Mouse (Mus musculus): ENCODE measurements around the gene Hddc2.

Hddc2 gene

DNA sequence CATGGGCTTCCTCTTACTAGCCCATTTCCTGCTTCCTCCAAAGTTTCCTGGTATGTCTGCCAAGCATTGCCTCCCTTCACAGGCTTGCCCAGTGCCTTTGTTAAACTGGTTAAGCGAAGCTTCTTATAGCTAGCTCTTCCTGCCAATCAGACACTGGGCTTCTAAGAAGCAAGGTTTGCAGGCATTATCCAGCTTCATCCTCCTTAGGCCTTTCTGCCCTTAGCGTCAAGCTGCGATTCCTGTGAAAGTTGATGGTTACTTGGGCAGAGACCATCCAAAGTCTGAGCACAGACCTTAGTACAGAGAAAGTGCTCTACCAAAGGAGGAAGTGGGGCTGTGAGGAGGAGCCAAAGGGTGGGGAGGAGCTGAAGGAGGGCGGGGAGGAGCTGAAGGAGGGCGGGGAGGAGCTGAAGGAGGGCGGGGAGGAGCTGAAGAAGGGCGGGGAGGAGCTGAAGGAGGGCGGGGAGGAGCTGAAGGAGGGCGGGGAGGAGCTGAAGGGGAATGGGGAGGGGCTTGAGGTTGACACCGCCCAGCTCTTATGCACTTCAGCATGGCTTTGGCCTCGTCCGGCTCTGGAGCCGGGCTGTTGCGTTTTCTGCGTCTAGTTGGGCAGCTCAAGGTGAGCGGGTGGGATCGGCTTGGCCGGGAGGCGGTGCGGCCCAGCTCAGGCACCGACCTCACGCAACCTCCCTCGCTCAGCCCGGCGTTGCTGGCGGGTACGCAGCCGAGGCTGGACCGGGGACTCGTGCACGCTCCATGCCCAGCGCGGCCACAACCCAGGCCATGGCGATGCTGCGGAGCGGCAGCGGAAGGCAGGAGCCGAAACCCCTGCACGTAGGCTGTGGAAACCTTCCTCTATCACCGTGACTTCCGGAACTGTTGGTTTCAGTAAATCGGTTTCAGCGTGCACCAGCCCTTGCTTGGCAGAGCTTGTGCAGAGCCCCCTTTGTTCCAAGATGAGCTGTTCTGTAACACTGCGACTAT lies at the start of gene Hddc2:
Hddc2 (plus strand) TSS at position 519 of the 984 bp plus-strand sequence.
- peak; percentile 72 to 73 for DNase-seq (ENCODE audit: low spot score in 2 of 2)

DNA sequence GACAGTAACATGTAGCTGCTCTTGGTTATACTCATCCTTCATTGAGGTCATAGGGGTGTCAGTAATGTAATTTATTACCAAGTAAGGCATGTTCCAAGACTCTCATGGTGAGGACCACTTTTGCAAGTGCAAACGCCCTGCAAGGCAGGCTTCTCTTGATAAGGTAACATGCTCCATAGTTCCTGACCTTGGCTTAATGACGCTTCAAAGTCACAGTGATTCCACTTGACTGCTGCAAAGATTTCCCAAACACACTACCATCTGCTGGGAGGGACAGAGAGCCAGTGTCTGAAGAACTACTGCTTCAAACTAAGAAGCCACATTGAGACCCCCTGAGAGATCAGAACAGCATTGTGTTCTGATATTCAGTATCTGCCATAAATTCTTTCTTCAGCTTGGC lies 40.4 kb upstream of the Hddc2 start:
- DNase-seq (ENCODE audit: low spot score in 2 of 2) = no peak

DNA sequence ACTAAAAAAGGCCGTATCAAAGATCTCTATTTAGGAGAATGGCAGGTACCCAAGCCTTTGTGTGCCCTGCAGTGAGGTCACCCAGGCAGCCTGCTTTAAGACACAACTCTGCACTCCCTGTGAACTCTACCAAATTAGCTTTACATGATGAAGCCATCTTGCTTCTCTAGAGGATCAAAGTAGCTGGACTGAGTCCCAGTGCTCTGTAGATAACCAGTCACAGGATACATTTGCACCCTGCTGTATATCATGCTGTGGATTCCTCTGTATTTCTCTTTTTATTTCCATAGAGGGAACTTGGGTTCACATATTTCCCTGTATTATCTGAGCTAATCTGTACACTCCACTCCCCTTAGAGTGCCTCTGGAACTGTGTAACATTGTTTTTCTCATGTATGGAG lies 40.0 kb upstream of the Hddc2 start:
- DNase-seq (ENCODE audit: low spot score in 2 of 2) = no peak

DNA sequence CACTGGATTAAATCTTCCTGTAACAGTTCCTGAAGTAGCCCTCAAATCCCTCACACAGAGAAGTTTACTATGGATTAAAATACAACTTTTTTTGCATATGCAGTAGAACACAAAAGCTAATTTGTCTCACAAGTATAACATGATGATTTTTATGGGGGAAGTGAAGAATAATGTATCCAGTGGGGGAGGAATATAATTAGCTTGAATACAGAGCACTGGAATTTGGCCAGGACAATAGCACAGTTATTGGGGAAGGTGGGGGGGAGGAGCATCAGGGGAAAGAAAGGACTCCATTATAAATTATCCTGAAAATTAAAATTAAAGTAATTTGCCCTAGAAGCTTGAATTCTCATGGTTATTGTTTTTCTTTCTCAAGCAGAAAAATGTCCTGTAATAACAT lies 25.4 kb upstream of the Hddc2 start:
- no peak for DNase-seq (ENCODE audit: low spot score in 2 of 2)

DNA sequence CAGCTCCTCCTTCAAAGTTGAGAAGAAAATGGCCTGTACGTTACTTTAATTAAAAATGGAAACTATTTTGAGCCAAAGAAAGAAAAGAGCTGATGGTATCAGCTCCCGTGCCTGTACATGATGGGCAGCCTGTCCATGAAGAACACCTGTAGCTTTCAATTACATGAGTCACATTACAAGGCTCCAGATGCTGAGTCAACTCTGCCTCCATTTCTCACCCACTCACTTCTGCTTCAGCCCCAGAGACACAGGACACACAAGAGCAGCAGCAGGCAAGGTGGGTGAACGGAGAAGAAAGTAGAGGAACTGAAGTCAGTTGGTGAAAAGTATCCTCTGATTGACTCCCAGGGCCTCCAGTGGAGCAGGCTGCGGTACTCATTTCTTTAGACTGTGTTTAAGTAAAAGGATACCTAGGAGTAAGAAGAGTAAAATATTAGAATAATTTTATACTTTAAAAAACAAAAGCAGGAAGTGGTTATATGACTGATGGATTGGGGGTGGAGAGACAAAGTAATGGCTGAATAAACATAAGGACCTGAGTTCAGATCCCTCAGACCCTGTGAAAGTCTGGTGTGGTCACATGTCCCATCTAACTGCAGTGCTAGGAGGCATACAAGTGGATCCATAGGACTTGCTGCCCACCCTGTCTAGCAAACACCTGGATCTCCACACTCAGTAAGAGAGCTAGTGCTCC lies 24.3 kb upstream of the Hddc2 start:
- no peak for DNase-seq (ENCODE audit: low spot score in 2 of 2)

DNA sequence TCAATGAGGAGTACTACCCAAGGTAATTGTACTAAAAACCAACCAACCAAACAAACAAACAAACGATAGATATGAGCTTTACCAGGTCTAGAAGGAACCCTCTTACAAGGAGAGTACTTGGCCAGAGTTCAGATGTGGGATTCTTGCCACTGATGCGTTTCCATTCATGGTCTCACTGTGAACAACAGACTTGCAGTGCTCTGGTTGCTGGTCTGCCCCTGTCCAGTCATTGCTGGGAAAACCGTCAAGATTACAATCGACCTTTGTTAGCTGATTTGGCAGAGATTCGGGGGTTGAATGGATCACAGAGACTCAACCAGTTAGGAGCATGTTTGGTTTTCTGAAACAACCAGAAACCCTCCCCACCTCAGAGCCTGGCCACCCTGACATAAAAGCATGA lies 17.5 kb upstream of the Hddc2 start:
- DNase-seq (ENCODE audit: low spot score in 2 of 2) = no peak

DNA sequence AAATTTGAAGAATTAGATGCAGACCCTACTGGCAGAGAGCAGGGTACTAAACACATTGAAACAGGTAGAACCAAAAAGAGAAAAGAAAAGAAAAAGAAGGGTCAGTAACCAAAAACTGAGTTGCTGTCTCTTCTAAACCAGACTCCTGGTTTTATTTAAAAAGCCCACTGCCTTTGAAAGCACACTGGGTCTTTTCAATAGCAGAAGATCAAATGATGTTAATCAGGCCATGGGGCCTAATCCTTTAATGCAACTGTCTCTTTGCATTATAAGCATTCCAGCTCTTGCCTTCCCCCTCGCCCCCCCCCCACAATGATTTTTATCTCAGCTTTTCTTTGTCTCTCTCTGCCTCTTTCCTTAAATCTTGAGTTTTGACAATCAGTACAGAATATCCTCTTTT lies 16.7 kb upstream of the Hddc2 start:
- DNase-seq (ENCODE audit: low spot score in 2 of 2) = no peak

DNA sequence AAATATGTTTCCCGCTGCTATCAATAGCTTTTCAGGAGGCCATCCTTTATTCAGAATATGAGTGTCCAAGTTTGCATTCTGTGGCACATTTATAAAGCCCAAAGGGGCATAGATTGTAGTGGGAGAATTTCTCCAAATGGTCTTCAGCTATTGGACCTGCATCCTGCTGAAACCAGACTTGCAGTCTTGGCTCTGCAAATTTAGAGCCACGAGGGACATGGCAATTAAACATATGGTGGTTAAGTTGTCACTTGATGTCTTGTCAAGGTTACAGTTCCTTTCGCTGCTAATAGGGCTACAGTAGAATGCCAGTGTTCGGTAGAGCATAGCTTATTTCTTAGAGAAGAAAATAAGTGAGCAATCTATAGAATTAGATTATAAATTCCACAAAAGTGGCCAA lies 16.1 kb upstream of the Hddc2 start:
- DNase-seq (ENCODE audit: low spot score in 2 of 2) = no peak

DNA sequence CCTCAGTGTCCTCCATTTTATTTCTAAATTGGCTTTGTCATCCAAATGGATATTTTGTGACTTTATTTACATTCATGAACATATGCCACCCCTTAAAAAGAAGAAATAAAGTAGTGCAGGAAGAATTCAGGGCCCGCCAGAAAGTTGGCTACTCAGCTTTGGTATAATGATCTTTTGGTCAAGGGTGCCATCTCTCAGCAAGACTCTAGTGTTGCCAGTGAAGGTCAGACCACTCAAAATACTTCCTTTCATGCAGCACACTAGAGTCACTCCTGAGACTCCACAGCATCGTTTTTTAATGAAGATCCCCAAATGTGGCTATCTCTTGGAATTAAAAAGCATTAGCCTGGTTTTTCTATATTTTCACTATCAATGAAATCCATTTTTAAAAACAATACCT lies 14.9 kb upstream of the Hddc2 start:
- DNase-seq (ENCODE audit: low spot score in 2 of 2) = no peak

DNA sequence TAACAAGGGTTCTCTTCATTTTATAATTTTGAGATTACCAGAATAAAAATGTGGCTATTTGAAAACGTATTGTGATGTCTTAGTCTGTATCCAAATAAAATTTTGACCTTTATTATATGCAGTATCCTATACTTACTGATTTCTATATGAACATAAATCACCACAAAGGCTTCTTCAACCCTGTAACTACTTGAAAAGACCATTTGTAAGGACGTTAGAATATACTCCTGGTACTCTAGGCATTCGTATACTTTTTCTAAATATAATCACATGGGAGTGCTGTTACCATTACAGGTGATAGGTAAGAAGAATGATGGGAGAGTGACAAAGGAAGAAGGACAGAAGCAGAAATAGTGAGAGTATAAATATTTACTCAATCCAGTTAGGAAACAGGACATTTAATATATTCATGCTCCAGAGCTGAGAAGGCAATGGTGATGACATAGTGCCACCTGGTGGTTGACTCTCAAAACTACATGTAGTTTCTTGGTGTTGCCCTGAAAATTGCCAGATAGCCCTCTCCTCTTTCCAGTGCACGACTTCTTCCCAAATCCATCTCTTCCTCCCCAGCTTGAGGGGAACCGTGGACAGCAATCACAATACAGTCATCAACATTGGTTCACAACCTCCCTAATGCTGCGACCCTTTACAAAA lies 14.1 kb upstream of the Hddc2 start:
- peak; percentile 26 to 61 for DNase-seq (ENCODE audit: low spot score in 2 of 2)

DNA sequence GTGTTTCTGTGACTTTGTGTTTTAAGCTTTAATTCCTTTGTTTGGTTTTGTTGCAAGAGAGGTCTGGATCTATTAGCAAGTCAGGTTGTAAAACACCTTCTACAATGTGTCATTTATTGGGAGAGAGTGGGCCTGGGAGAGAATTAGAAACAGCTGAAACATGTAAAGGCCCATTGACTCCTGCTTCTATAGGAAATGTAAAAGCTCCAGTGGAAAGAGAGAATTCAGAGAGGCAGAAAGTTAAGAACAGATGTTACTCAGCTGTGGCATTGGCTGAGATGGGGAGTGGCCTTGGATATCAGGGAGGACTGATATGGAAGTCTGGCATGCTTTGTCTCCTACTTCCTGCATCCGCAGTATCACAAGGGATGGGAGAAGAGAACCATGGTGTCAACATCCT lies 12.9 kb upstream of the Hddc2 start:
- no peak for DNase-seq (ENCODE audit: low spot score in 2 of 2)

DNA sequence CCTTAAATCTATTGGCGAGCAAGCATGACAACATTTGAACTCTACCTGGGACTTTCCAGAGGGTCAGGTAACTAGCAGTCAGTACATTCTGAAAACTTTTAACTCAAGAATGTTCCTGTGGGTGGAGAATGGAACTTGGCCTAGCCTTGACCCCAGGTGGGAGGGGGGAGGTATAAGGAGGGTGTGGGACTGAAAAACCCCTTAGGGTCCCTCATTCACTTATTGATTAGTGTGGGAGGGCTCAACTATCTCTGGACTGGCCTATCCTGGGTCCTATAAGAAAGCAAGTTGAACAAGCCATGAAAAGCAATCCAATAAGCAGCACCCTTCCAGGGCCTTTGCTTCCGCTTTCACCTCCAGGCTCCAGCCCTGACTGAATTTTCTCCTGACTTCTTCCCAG lies 9.7 kb upstream of the Hddc2 start:
- no peak for DNase-seq (ENCODE audit: low spot score in 2 of 2)

DNA sequence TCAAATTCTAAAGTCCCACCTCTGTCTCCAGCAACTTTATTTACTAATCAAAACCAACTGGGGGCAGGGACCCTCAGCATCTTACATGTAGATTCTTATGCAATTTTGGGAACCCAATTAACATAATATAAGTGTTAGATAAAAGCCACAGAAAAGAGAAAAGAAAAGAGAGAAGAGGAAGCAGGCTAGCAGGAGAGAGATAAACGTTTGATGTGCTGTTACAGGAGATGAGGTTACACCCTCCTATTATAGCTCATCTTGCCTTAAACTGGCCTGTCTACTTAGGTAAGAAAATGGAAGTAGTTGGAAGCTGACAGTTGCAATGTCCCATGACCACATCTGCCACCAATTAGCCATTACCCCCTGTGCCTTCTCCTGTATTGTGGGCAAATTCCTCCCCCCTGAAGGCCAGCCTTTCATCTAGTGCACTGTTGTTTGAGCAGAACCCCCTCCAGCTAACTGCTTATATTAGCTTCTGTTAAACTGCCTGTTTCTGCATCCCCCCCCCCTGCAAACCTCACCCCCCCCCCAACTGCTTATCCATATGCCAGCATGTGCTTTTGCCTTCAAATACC lies 6.1 kb upstream of the Hddc2 start:
- no peak for DNase-seq (ENCODE audit: low spot score in 2 of 2)

DNA sequence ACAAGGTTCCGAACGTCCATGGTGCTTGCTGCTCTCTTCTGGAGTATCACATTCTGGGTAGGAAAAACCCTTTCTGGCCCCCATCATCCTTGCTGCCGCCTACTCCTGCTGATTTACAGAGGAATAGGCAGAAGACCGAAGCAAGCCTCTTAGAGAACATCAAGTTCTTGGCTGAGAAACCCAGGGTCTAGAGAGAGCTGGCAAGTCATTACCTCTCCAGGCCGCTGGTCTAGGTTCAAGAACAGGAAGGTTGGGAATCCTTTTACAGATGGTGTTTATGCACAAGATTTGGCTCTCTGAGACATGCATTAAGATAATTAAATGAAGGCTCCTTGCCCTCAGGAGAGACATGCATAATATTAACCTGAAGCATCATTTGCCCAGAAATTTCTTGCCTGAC lies 5.3 kb downstream of the Hddc2 start:
- DNase-seq (ENCODE audit: low spot score in 2 of 2) = no peak

DNA sequence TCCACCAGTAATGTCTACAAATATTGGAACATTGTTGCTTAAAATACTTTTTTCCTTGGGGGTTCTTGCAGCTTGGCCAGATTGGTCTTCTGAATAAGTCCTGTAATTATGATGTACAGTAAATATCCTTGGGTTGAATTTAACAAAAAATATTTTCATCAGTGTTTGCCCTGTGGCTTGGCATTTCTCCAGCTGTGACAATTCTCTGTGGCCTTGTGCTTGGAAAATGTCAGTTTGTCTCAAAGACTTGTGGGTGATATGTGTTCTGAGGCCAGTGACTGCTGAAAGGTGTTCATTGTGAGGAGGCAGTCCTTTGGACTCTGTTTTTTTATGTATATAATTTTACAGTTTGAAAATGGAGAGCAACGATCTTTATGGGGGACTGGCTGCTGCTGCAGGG lies 16.3 kb downstream of the Hddc2 start:
- DNase-seq (ENCODE audit: low spot score in 2 of 2) = no peak

DNA sequence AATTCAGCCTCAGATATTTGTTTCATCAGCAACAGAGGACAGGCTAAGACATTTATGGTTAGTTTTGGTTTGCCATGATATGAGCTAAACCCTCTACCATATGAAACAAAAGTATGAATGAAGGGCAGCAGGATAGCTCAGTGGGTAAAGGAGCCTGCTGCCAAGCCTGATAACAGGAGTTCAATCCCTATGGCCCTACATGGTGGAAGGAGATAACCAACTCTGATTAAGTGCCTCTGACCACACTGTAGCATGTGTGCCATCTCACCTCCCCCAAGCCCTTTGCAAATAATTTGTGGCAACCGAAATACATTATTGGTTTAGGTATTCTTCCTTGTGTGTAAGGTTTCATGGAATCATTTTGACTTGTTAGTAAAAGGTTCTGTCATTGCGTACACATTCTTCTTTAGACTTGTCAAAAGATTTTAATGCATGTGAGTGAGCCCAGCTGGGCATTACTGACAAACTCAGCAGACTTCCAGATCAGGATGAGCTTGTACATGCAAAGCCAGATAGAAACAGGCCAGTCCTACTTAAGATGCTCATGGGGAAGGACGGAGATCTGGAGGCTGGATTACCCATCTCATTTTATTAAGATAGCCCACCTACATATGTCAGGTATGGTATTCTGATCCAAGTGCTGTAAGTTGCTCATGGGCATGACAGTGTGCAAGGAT lies 17.2 kb downstream of the Hddc2 start:
- DNase-seq (ENCODE audit: low spot score in 2 of 2) = no peak

DNA sequence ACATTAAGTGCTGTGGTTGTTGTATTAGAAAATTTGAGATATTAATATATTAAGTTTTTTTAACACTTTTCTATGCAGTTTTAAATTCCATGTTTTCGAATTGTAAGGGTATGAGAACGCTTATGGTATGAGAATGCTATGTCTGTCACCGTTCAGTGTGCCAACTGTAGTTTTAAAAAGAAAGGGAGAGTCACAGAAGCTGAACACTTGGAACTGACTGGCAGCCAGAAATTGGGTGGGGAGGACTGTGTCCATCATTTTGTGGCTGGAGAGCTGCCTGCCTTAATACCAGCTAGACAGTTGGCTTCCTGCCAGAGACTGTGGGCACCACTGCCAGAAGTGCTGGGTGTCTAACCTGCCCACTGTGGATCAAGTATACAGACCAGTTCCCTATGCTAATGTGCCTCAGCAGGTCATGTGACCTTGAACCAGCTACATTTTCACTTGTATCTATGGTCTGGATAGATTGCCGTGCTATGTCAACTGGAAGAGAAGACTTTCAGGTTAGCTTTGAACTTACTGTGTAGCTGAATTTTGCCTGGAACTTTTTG lies 18.1 kb downstream of the Hddc2 start:
- DNase-seq (ENCODE audit: low spot score in 2 of 2) = peak in 1 of 2 experiments; percentile 62

DNA sequence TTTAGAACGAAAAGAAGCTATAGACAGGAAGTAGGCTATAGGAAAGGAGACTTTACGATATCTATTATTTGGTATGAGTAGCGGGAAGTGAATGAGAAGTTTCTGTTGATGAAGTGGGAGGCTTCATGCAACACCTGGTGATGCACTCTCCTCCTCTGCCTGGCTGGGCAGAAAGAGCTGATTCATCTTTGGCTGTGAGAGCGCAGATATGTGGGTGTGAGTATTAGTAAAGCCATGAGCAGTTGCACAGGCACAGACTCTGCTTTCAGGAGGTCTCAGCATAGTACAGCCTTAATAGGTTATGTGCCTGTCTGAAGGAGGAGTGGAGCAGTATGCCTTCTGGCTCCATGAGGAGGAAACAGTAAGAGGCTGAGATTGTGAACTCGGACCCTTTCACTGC lies 23.2 kb downstream of the Hddc2 start:
- no peak for DNase-seq (ENCODE audit: low spot score in 2 of 2)

DNA sequence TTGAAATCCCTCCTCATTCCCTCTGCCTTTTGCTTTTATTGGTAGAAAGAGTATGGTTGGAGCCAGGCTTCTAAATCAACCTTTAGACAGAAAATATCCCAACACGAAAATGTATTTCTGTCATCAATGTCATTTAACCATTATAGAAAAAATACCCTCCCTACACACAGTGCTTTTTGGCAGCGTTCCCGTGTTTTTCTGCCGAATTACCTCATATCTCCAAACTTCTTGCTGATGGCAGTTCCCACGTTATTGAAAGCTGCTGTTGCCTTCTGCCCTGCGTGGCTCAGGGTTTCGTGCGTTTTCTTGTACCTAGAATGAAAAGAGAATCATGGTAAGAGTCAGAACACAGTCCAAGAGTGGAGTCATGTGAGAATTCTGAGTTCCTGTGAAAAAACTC lies 33.2 kb downstream of the Hddc2 start:
- DNase-seq (ENCODE audit: low spot score in 2 of 2) = no peak

DNA sequence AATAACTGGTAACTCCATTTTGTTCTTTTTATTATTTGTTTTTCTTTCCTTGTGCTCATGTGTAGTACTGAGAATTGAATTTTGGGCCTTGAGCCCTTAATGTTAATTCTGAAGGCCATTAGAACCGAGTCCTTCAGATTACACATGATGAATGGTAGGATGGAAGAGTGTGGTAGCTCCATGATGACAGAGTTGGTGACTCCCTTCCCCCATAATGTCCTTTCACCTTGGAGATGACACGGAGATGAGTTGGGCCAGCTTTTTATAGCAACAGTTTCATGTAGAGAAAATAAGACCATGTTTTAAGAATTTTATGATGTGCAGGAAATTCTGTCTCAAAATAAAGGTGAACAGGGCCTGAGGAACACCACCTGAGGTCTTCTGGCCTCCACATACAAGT lies 37.9 kb downstream of the Hddc2 start:
- DNase-seq (ENCODE audit: low spot score in 2 of 2) = no peak

DNA sequence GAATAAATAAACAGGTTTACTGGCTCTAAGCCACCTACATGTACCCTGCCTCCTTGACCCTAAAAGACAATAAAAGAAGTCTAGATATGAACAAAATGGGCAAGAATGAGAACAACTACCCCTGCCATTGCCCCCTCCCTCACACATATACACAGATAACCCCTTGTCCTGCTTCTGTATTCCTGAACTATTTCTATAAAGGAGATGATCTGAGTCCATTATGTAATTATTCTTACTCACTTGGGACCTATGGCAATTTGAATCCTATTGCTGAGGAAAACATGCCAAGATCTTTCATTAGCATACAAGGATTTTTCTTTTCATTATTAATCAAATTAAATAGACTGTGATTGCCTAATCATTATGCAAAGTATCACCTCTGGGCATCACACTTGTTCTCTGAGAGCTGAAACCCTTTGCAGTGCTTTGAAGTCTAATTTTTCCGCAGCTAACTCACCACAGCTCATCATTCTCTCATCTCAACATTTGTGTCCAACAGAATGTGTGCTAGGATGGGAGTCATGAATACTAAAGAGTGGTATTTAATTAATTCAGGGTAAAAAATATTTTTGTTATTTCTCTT lies 39.8 kb downstream of the Hddc2 start:
- no peak for DNase-seq (ENCODE audit: low spot score in 2 of 2)
